Mouse (Mus musculus) urinary bladder, adult 18-20 months (tissue): ENCODE results near the gene Kcnma1.

Source experiments
- DNase-seq, 2 experiments: peaks; one replicate each; pipeline ENCODE4 v3.0.0; 2022; ENCODE audit warnings: low spot score in 2 of 2, mixed read lengths in 2 of 2

Kcnma1 gene

DNA sequence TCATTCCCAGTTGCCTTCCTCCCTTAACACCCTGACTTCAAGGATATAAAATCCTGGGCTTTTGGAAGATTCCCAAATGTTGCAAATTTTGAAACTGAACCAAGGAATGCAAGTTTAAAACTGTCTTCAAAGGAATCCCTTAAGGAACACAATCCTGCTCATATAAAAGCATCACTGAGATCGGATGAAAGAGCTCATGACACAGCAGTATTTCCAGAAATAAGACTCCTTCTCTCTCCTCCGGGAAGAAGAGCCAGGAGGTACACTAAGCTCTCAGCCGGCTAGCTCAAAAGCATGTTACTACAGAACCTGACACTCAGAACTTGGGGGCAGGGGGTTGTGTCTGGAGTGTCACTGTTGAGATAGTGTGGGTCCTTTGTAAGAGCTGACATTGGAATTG, 325.8 kb downstream of the Kcnma1 start:
- DNase-seq: no peak

DNA sequence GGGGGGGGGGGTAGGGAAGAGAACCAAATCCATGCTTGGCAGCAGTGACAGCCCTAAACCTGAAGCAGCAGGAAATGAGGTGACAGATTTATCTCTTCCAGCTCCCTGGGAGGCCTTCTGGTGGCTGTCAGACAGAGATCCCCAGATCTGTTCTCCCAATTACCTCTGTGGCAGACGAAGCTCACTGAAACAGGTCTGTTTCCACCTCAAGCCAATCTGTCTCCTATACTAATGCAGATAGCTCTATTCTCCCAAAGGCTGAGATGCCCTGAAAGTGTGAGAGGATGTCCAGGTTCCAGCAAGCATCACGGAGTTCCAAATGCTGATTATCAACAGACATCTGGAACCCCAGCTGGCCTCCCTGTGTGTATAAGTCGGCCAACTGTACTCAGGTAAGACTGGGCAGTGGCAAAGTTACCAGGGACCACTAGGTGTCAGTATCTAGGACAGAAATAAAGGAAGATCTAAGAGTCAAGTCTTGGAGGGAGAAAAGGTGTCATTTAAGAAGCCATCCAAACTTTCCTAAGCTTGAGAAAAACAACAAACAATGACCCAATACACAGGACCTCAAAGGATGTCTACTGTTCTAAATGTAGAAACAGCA, 329.7 kb downstream of the Kcnma1 start:
- no peak for DNase-seq

DNA sequence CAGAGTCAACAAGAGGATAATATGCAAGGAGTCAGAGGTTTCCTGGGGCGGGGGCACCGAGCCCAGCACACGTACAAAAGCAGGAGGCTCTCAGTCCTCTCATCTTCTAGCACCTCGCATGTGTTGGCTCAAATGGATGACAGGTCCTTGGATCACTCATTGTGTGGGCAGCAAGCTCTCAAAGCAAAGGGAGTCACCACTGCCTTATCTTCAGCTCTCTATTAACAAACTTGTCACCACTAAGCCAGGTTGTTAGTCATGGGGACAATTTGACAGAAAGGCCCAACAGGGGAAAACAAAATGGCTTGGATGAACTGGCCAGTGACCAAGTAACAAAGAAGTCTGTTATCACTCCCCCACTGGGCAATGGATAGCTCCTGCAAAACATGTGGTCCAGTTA, 331.5 kb downstream of the Kcnma1 start:
- DNase-seq: peak in 1 of 2 experiments; percentile 7

DNA sequence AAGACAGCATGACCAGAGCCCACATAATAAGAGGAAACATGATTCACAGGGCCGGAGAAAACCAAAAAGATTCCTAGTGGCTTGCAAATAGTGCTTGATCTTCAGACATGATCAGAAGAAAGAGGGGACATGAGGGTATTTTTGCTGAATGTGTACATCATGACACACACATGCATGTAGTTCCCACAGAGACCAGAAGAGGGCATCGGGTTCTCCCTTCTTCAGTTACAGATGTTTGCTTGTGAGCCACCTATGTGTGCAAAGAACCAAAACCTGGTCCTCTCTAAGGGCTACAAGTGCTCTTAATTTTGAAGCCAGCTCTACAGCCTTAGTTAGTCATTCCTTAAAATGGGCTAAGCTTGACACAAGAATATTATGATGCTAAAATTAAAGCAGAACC, 334.9 kb downstream of the Kcnma1 start:
- DNase-seq: no peak

DNA sequence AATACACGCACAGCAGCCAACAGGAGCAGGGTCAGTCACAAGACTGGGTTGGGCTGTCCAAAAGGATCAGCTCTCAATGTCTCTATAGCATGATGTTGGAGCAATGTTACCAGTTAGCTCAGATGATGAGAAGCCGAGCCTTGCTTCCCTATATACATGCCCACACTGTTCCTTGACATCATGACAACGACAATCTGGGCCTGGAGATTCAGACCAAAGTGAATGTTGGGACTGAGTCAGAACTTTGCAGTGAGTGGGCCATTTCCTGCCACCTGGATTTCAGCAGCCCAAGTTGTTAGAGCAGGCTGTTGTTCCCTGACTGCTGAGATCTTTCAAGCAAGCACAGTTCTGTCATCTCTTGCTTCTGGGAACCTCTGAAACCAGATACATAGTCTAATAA, 347.9 kb downstream of the Kcnma1 start:
- DNase-seq: no peak

DNA sequence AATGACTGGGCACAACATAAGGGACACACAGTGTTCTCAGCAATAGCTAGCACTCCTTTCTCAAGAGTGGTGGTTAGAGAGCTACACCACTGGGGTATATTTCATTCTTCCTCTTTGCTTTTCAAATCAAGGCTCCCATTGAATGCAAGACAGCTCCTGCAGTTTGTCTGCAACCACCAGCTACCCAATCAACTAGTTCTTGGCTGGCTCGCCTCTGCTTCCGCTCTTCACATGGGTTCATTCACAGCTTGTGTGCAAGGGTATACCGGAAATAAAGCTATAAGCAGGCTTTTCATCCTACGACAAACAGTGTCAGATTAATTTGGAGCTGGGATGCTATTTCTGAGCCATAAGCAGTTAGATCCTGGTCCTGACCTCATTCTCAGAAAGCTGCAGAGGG, 362.6 kb downstream of the Kcnma1 start:
- no peak for DNase-seq

DNA sequence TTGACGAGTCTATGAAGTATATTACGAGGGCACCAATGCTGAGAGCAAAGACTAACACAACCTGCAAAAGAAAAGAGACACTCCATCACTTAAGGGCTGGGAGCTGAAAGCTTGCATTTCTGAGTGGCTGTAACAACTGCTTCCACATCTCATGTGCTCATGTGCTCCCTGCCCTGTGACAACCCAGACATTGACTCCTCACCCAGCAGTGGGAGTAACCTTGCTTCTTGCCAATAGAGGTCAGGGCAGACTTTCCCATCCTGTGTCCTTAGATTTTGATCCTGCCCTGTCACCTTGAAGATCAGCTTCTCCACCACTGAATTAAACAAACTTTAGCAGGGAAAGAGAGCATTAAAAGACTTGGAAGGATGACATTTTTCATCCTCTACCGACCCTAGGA, 364.2 kb downstream of the Kcnma1 start:
- DNase-seq: no peak

DNA sequence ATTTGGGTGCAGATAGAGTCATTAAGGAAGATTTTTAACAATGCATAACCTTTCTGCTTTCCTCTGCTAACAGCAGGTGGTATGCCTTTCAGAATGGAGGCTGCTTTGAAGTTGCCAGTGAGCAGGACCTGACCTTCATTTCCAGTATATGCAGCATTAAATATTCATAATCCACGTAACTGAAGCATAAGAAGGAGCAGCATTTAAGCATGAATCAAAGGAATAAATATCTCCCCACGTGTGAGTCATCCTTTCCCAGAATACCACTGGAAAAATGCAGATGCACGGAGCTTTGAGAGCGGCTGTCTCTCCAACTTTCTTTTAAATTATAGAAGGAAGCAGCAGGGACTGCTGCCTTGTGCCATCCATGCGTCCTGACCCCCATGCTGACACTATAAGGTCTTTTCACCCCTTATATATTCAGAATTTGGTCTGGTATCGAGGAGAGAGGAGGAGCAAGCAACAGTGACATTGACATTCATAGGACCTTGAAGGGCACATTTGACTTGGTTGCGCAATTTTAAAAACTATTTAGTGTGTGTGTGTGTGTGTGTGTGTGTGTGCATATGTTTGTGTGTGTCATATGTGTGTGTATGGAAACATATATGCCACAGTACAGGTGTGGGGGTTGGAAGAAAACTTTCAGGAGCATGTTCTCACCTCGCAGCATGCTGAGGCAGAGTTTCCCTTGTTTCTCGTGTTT, 368.8 kb downstream of the Kcnma1 start:
- no peak for DNase-seq

DNA sequence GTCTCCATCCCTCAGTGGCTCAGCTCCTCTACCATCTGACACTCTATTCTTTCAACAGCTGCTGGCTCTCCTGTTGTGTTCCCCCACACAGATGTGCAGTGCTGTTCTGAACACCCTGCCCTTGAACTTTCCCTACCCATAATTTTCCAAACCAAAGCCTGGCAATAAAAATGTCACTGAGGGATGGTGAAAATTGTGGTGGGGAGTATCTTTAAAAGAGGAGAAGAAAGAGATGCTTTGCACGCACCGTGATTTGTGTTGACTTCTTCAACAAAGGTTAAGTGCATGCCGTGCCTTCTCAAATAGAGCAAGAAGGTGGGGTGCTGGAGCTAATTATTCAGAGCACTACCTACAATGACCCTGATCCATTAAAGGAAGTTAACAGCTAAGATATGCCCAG, 371.1 kb downstream of the Kcnma1 start:
- no peak for DNase-seq

DNA sequence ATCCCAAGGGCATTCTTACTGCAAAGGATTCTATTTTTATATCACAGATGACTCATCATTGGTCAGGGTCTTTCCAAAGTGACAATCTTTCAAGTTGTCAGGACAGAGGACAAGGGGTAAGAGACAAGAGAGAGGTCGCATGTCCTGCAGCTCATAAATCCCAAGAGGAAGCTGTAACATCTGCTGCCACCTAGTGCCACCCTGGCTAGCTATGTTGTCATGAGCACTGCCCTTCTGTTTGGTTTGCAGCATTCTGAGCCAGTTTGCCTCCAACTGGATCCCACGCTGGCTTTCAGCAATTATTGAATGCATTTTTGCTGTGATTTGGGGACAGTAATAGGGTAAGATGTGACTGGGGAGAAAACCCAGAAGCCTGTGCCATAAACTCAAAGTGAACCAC, 373.6 kb downstream of the Kcnma1 start:
- DNase-seq: no peak

DNA sequence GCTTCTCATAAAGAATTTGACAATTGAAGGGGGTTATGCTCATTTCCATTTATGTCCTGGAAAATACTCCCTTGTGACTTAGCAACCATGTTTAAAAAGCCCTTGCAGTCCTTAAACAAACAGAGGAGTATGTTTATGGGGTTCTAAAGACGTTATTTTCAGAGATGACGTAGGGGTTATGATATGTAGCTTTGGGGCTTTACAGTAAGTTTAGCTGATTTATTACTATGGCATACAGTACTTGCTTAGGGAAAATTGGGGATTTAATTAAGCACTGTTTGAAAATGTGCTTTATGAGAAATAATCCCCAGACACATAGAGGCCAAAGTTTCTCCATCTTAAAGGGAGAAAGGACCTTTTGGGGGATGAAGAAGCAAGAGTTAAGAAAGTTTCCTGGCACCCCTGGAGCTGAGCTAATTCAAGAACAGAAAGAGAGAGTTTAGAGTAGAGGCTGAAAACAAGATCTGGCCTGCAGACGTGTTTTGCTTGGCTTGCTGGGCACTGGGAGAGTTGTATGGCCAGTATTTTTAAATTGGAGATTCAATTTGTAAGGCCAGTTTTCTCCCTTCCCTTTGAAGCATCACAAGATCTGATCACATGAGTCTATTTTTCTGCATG, 376.1 kb downstream of the Kcnma1 start:
- DNase-seq: no peak

DNA sequence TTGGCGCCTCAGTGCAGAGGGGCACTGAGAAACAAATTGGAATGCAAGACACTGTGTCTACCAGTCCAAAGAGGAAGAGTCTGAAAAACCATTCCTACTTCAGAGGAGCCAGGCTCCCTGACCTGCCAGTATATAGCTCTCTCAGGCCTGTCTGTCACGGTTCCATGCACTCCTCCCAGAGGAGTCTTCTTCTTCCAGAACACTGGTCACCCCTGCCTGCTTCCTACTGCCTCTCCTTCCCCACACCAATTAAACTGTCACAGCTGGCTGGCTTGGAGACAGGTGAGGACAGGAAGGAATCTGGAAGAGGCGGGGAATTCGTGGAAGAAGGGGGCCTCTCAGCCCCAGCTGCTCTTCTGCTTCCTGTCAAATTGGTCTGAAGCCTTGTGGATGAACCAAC, 378.4 kb downstream of the Kcnma1 start:
- DNase-seq: no peak

DNA sequence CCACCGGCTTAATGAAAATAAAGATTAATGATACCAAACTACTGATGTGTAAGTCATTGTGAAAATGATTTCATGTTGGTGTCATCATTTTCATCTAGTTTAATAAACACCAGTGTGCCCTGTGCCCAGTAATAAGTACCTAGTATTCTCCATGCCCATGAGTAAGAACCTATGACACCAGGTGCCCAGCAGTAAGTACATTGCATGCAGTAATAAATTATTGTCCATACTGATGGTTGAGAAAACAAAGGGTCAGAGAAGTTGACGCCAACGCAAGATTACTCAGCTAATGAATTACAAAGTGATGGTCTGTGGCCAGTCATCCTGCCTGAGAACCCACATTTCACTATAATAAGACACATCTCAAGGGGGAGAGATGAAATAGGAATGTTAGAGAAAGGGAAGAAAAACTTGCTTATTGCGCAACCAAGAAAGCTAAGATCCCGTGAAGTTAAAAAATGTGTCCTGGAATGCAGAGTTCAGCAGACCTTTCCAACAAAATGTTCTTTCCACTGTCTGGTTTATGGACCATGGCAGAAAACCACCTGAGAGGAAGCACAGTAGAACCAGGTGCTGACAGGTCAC, 381.2 kb downstream of the Kcnma1 start:
- DNase-seq: no peak

DNA sequence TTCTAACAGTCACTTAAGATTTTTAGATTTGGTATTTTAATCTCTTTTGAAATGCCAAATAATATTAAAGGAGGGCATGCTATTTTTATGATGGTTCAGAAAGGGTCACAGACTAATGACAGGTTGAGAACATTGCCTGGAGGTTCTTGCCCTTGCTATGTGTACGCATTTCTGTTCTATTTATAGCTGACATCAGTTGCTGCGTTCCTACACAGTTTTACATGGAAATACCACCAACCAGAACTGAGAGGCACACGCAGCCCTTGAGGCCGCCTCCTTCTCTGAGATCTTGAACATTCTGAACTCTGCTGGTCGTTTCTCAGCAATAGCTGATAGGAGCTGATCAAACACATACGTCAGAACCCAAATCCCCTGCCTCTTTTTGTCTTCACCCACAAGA, 387.4 kb downstream of the Kcnma1 start:
- DNase-seq: no peak

DNA sequence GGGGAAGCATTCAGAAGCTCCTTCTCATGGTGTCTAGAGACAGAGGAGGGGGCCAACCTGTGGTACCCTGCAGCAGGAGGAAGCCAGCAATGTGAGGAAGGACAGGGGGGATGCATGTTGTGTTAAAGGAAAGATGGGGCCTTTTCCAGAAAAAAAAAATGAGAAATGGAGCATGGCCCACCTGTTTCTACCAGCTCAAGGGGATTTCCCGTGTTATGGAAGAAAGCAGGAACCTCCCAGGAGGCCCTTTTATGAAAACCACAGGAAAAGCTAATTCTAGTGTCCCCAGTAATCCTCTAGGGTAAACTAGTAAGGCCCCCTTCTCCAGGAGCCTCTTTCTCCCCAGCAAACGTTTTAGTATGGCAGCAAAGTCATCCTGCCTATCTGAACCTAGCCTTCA, 388.2 kb downstream of the Kcnma1 start:
- DNase-seq: no peak

DNA sequence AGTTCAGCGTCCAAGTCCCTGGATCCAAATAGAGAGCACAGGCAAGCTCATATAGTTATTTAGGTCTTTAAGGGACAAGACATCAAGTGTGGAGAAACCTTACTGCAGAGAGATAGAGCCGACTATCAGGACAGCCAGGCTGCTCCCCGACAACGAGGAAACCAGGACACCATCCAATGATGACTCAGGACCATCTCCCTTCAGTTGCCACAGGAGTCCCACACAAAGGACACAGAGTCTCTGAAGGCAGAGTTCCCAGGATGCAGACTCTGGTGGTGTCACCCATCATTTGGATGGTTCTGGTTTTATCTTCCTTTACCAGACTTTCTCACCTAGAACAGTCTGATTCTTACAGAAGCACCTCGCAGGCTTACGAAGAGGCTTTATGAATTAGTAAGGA, 388.9 kb downstream of the Kcnma1 start:
- no peak for DNase-seq

DNA sequence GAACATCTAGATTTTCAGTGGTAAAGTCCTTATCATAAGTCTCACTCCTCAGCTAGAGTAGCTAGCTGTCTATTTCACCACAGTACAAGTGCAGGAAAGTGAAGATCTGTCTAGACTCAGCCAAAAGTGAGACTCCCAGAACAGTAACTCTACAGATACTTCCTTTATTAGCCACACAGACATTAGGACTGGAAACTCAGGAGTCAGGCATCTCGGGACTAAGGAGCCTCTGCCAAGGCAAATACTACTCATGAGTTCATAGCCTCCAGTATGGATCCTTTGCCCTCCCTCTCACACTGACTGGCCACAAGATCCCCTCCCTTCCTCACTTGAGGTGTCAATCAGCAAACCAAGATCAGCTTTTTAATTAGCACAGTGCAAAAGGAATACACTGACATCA, 389.8 kb downstream of the Kcnma1 start:
- DNase-seq: no peak

DNA sequence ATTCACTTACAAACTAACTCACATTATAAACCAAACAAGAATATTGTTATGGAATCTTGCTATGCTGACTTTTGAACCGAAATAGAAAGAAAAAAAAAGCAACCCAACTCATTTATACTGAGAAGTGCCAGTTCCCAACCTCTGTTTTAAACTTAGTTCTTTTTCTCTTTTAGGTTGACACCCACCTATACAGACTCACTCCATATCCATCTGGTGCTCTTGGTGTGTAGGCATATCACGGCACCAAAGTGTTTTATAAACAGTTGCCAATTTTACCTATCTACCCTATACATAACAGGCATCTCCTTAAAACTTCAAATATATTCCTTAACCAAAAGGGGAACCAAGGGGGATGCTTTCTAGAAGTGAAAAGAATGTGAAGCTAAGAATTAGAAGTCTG, 393.6 kb downstream of the Kcnma1 start:
- DNase-seq: no peak

DNA sequence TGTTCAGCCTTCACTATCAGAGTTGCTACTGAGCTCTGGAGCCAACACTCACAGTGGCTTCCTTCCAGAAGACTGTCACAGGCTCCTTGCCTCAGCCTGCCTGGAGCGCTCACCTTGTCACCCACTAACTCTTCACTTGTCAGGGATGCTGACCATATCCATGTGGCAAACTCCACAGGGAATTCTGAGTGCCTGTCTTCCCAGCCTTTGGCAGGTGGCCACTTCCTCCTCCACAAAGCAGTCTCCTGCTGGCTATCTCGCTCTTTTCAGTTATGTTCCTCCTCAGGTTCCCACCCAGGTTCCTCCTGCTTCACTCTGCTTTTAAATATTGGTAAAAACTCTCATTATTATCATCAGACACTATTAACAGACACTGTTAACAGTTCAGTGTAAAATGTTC, 395.3 kb downstream of the Kcnma1 start:
- no peak for DNase-seq

DNA sequence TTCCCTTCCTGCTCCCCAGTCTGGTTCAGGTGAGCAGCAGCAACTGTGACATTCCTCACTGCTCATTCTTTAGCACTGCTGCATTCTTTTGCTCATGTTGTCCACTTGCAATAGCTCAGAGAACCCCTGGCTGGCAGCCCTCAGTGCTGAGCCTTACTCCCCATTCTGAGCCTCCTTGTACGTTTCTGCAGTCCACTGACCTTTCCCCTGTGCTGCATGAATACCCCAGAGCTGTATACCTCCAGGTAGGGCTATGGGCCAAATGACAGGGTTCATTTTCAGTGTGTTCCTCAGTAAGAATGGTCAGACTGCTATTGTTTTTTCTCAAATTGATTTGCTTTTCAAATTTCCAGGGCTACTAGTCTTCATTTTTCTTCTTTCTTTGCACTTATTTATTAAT, 396.2 kb downstream of the Kcnma1 start:
- no peak for DNase-seq

DNA sequence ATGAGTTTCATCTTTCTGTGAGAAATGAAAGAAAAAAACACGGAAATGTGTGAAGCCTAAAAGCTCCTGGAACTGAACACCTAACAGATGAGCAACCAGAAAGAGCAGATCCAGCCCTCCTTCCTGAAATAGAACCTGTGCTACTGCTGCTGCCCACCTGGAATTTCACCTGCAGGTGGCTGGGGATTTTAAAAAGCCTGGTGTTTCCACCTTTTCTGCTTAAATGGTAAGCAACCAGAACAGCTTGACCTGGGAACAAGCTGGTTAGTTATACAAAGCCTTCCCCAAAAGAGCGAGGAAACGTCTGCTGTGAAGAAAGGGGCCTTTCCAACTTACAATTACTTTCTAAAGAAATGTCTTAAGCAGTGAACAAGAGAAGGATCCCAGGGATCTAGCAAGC, 404.2 kb downstream of the Kcnma1 start:
- no peak for DNase-seq

DNA sequence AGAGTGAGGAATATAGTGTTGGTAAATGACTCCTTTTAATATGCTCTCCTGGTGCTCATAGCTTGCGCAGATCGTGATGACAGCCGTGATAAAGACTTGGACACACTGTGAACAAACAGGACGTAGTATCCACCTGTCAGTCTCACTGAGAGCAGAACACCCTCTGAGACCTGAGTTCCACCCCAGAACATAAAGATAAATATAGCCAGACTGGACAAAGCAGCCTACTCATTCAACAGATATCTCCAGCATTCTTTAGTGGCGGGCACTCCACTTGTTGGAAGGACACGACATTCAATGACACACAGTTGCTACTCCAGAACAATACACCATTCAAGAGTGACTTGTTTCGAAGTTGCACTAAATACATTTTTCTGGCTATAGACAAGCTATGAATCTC, 408.6 kb downstream of the Kcnma1 start:
- no peak for DNase-seq

DNA sequence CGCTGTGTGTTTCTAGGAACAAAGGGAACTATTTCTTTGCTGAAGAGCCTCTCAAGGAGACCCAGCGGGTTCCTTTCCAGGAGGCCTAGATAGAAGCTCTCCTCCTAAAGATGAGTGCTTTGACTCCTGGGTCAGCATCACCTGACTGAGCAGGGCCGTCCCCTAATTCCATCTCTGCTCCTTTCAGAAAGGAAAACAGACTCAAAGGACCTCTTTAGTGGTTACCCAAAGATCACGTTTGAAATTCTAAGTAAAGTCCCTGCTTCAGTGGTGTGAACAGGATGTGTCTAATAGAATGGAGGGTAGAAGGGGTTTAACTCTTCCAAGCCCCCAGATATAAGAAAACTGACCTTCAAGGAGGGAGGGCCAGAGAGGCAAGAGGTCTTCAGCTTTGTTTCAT, 411.4 kb downstream of the Kcnma1 start:
- DNase-seq: no peak
